Mouse (Mus musculus) myocyte (in vitro differentiated cells): ENCODE results near the gene Ugt1a6a.

ENCODE experiments used
- CEBPB ChIP-seq: IDR thresholded peaks from 2 replicates; pipeline ENCODE4 v1.6.1; 2011; ENCODE audit warnings: mild to moderate bottlenecking, moderate library complexity; ENCODE audit not compliant: poor library complexity, insufficient read depth, severe bottlenecking
- E2F4 ChIP-seq: IDR thresholded peaks from one replicate; pipeline ENCODE4 v1.6.1; 2011; ENCODE audit warnings: mild to moderate bottlenecking, control low read depth, moderate library complexity; ENCODE audit not compliant: insufficient read depth
- MAX ChIP-seq: IDR thresholded peaks from one replicate; pipeline ENCODE4 v1.6.1; 2011; ENCODE audit warnings: low read depth, mild to moderate bottlenecking, control low read depth
- MYOD1 ChIP-seq, 3 experiments: IDR thresholded peaks; one replicate each; pipeline ENCODE4 v1.6.1; 2011; ENCODE audit warnings: control low read depth in 2 of 3, low read depth in 2 of 3, mild to moderate bottlenecking in 2 of 3, moderate library complexity in 1 of 3; ENCODE audit not compliant: insufficient read length in 2 of 3, control insufficient read depth in 1 of 3
- MYOG ChIP-seq, 3 experiments: IDR thresholded peaks; one replicate each; pipeline ENCODE4 v1.6.1; 2011; ENCODE audit warnings: control low read depth in 2 of 3, low read depth in 2 of 3, mild to moderate bottlenecking in 2 of 3; ENCODE audit not compliant: insufficient read length in 2 of 3, control insufficient read depth in 1 of 3, insufficient read depth in 1 of 3
- POLR2A ChIP-seq: IDR thresholded peaks from one replicate; pipeline ENCODE4 v1.6.1; 2011; ENCODE audit warnings: low read depth, mild to moderate bottlenecking, control low read depth, moderate library complexity; ENCODE audit not compliant: insufficient read length
- POLR2AphosphoS2 ChIP-seq: IDR thresholded peaks from one replicate; pipeline ENCODE4 v1.6.1; 2011; ENCODE audit warnings: low read depth, control low read depth; ENCODE audit not compliant: insufficient read length
- REST ChIP-seq: IDR thresholded peaks from one replicate; pipeline ENCODE4 v1.6.1; 2011; ENCODE audit warnings: mild to moderate bottlenecking, control low read depth, moderate library complexity; ENCODE audit not compliant: insufficient read depth, insufficient read length
- SRF ChIP-seq: IDR thresholded peaks from one replicate; pipeline ENCODE4 v1.6.1; 2011; ENCODE audit warnings: low read depth; ENCODE audit not compliant: control insufficient read depth, insufficient read length
- TCF12 ChIP-seq: IDR thresholded peaks from one replicate; pipeline ENCODE4 v1.6.1; 2011; ENCODE audit warnings: mild to moderate bottlenecking, control low read depth; ENCODE audit not compliant: poor library complexity, insufficient read depth, severe bottlenecking
- TCF3 ChIP-seq: IDR thresholded peaks from one replicate; pipeline ENCODE4 v1.6.1; 2011; ENCODE audit warnings: low read depth, control low read depth; ENCODE audit not compliant: insufficient read length
- USF1 ChIP-seq: IDR thresholded peaks from one replicate; pipeline ENCODE4 v1.6.1; 2011; ENCODE audit warnings: low read depth, mild to moderate bottlenecking, control low read depth, moderate library complexity

- TF ChIP-seq POLR2A = no peak
- TF ChIP-seq TCF3 = no peak
- no peak for TF ChIP-seq MYOG (IDR thresholded peaks at IDR 0.05; ENCODE audit: control insufficient read depth in 1 of 3, insufficient read depth in 1 of 3, insufficient read length in 2 of 3, low read depth in 2 of 3)
- no peak for TF ChIP-seq MAX
- no peak for TF ChIP-seq POLR2AphosphoS2
- no peak for TF ChIP-seq TCF12
- TF ChIP-seq SRF = no peak
- TF ChIP-seq USF1 = no peak
- TF ChIP-seq CEBPB = no peak
- TF ChIP-seq REST = no peak
- TF ChIP-seq E2F4 = no peak
- TF ChIP-seq MYOD1 (IDR thresholded peaks at IDR 0.05; ENCODE audit: control insufficient read depth in 1 of 3, insufficient read length in 2 of 3, low read depth in 2 of 3) = no peak
Measured at GRCm38 (mm10) chr1:88092341-88092740, 42.3 kb upstream of the Ugt1a6a start.
